Mouse (Mus musculus) frontal cortex, adult (tissue): ENCODE data around the gene Olfr497.

Experiments used
- ATAC-seq: cut with Nextera tagmentation; 2 replicates; pipeline ENCODE4 v1.9.2; 2017; ENCODE audit warnings: mild to moderate bottlenecking, moderate library complexity, mixed read lengths; ENCODE audit not compliant: low TSS enrichment

The Olfr497 gene

GRCm38 (mm10) chr7:108420121-108420520, at the start of gene Olfr497:
TSS of gene Olfr497 (plus strand) at chr7:108420421.
- no peak for ATAC-seq

- ATAC-seq = no peak
These were observed 27.4 kb upstream of the Olfr497 start, which contains the start of gene Olfr495 for GRCm38 (mm10) chr7:108392867-108393266. TSS of gene Olfr495 (plus strand) at chr7:108393167.

GRCm38 (mm10) chr7:108465026-108465425, 44.8 kb downstream of the Olfr497 start, which contains the start of gene Olfr498:
TSS of gene Olfr498 (plus strand) at chr7:108465326.
- ATAC-seq = no peak
